Mouse (Mus musculus) C2C12 (cell line): Measurements from ENCODE around the gene Abcc4. TPM values are rescaled to one million over a fixed set of nuclear protein-coding genes. Genes with fewer than 3 reads are reported as not detected.

Source experiments
- H3K27me3 ChIP-seq: one replicate; pipeline ENCODE4 v1.6.1; 2011; ENCODE audit not compliant: control insufficient read depth, insufficient read depth, insufficient read length
- H3K36me3 ChIP-seq: one replicate; pipeline ENCODE4 v1.6.1; 2011; ENCODE audit not compliant: control insufficient read depth, insufficient read depth
- H3K4me3 ChIP-seq: one replicate; pipeline ENCODE4 v1.5.1; 2011; ENCODE audit warnings: mild to moderate bottlenecking, control low read depth; ENCODE audit not compliant: poor library complexity, insufficient read depth, severe bottlenecking
- H3K79me2 ChIP-seq: one replicate; pipeline ENCODE4 v1.6.1; 2011; ENCODE audit not compliant: control insufficient read depth, insufficient read depth
- H3K79me3 ChIP-seq: one replicate; pipeline ENCODE4 v1.6.1; 2011; ENCODE audit warnings: low read depth, control low read depth
- H3ac ChIP-seq: one replicate; pipeline ENCODE3; 2011; ENCODE audit warnings: low read depth; ENCODE audit not compliant: control insufficient read depth, insufficient read length
- CEBPB ChIP-seq: IDR thresholded peaks from one replicate; pipeline ENCODE4 v1.6.1; 2011; ENCODE audit warnings: low read depth, mild to moderate bottlenecking, control low read depth, moderate library complexity
- CTCF ChIP-seq: IDR thresholded peaks from one replicate; pipeline ENCODE4 v1.5.1; 2011; ENCODE audit not compliant: control insufficient read depth, insufficient read depth, insufficient read length
- FOSL1 ChIP-seq: IDR thresholded peaks from one replicate; pipeline ENCODE4 v1.8.0; 2011; ENCODE audit warnings: mild to moderate bottlenecking, low read length; ENCODE audit not compliant: poor library complexity, insufficient read depth, severe bottlenecking
- MAX ChIP-seq: IDR thresholded peaks from one replicate; pipeline ENCODE4 v1.6.1; 2011; ENCODE audit warnings: mild to moderate bottlenecking, control low read depth
- MYOD1 ChIP-seq: IDR thresholded peaks from one replicate; pipeline ENCODE4 v1.6.1; 2011; ENCODE audit warnings: low read depth; ENCODE audit not compliant: control insufficient read depth, insufficient read length
- MYOG ChIP-seq: IDR thresholded peaks from one replicate; pipeline ENCODE4 v1.6.1; 2011; ENCODE audit not compliant: control insufficient read depth, insufficient read length; ENCODE audit errors: extremely low read depth
- USF1 ChIP-seq: IDR thresholded peaks from one replicate; pipeline ENCODE4 v1.6.1; 2011; ENCODE audit warnings: low read depth, mild to moderate bottlenecking, control low read depth, moderate library complexity
- polyA plus RNA-seq: library from polyadenylated mRNA; unstranded; fragments of >200 nt; fragmentation: generic; extraction: Trizol; gene quantifications from one replicate; pipeline ENCODE4 v1.2.1, GENCODE M21; 2012; ENCODE audit warnings: missing spikeins

Abcc4 gene
- polyA plus RNA-seq, 1 experiment = 9.0 TPM

DNA sequence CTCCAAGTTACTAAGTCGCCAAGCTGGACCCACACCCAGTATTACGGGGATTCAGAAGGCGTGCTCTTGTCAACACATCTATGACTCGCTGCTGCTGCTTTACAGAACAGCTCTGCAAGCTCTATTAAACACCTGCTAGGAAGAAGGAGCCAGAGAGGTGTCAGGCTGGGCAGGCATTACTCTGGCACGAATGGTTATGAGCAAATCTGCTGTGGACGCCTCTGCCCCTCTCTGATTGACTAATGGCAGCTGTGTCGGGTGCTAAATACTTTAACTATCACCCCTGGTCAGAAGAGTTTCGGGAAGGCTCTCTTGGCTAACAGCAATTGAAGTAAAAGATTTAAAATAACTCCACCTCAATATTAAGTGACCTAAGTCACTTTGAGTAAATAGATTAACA lies 142.4 kb downstream of the Abcc4 start:
- H3K79me2 ChIP-seq = peaks cover 9% of the 10 kb centered on the region
- H3ac ChIP-seq = no peak overlapping the region
- TF ChIP-seq FOSL1 (peak; percentile 5), CEBPB (no peak), CTCF (no peak), MAX (no peak), MYOD1 (peak; percentile 87)
- H3K4me3 ChIP-seq = no peak overlapping the region
- no peaks in the 10 kb centered on the region for H3K36me3 ChIP-seq
- H3K79me3 ChIP-seq = peaks cover 1% of the 10 kb centered on the region
- H3K27me3 ChIP-seq = no peaks in the 10 kb centered on the region

DNA sequence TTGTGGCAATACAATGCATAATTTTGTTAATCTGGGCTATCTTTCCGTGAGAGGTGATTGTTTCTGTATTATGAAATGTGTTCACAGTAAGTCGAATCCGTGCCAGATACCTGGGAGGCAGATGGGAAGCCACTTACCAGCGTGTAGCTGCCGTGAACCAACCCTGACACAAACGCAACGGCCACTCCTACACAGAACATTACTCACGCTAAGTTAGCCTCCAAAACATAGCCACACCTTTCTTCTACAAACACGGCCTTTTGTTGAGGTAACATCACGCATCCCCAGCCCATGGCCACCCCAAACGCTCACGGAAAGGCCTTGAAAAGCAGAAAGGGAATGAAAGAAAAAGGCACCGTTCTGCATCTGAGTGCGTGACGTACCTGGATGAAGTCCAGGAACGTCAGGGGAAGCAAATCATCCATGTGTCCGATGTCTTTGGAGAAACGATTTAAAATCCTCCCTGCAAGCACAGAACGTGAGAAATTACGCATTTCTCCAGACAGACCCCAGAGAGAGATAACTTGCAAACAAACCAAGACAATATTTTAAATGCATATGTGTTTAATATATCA lies 153.0 kb downstream of the Abcc4 start:
- TF ChIP-seq MYOD1 (no peak), CEBPB (no peak), USF1 (no peak), CTCF (no peak), MYOG (no peak), MAX (no peak), FOSL1 (no peak)
- H3K4me3 ChIP-seq = no peak overlapping the region
- no peak overlapping the region for H3ac ChIP-seq
- H3K36me3 ChIP-seq = no peaks in the 10 kb centered on the region
- no peaks in the 10 kb centered on the region for H3K79me3 ChIP-seq
- no peaks in the 10 kb centered on the region for H3K79me2 ChIP-seq
- no peaks in the 10 kb centered on the region for H3K27me3 ChIP-seq

DNA sequence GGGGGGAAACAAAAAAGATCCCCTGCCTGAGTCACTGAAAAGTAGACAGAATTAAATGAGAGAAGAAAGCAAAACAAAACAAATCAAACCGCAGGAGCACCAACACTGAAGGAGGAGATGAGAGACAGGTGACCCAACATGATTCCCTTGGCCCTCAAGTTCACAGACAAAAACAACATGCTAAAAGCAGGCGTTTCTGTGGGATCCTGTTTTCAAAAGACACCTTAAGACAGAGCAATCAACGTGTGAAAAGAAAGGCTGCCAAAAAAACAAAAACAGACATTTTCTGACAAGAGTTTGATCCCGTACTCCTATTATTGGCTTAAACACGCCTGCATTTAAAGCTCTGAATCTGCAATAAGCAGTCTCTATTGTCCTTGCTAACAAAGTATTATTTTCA lies 153.6 kb downstream of the Abcc4 start:
- no peak for TF ChIP-seq MYOG
- no peak for TF ChIP-seq USF1
- TF ChIP-seq CTCF = no peak
- TF ChIP-seq MAX = no peak
- Histone ChIP-seq H3K79me3 (no peaks in the 10 kb centered on the region), H3K27me3 (no peaks in the 10 kb centered on the region), H3K36me3 (no peaks in the 10 kb centered on the region), H3K79me2 (no peaks in the 10 kb centered on the region), H3K4me3 (no peak overlapping the region), H3ac (no peak overlapping the region)

GRCm38 (mm10) chr14:118551725-118552285 lies 154.2 kb downstream of the Abcc4 start:
- Histone ChIP-seq H3K79me3 (no peaks in the 10 kb centered on the region), H3K79me2 (no peaks in the 10 kb centered on the region), H3K27me3 (no peaks in the 10 kb centered on the region), H3K4me3 (no peak overlapping the region), H3K36me3 (no peaks in the 10 kb centered on the region), H3ac (no peak overlapping the region)
- no peak for TF ChIP-seq MYOG
- no peak for TF ChIP-seq FOSL1
- no peak for TF ChIP-seq MYOD1
- no peak for TF ChIP-seq USF1
- TF ChIP-seq CEBPB = no peak
- TF ChIP-seq CTCF = no peak
- no peak for TF ChIP-seq MAX

- Histone ChIP-seq H3ac (no peak overlapping the region), H3K27me3 (no peaks in the 10 kb centered on the region), H3K79me2 (no peaks in the 10 kb centered on the region), H3K79me3 (no peaks in the 10 kb centered on the region), H3K4me3 (no peak overlapping the region), H3K36me3 (no peaks in the 10 kb centered on the region)
- TF ChIP-seq CEBPB (no peak), MAX (no peak), FOSL1 (no peak), MYOD1 (no peak)
These were observed 154.8 kb downstream of the Abcc4 start for GRCm38 (mm10) chr14:118551061-118551724.

- no peaks in the 10 kb centered on the region for H3K79me3 ChIP-seq
- no peaks in the 10 kb centered on the region for H3K27me3 ChIP-seq
- no peak overlapping the region for H3K4me3 ChIP-seq
- H3K79me2 ChIP-seq = no peaks in the 10 kb centered on the region
- no peaks in the 10 kb centered on the region for H3K36me3 ChIP-seq
- TF ChIP-seq CEBPB (no peak), MYOD1 (no peak)
- no peak overlapping the region for H3ac ChIP-seq
These were observed 161.5 kb downstream of the Abcc4 start for GRCm38 (mm10) chr14:118544493-118544892.
